Mouse (Mus musculus) liver, embryonic 14.5 days (tissue): ENCODE data around the gene Lhfpl3. TPM values are rescaled to one million over a fixed set of nuclear protein-coding genes. Genes with fewer than 3 reads are reported as not detected.
A peak's percentile ranks its signal among the peaks of the same experiment; 100 is the strongest.
"Not testable (repeated sequence)": the region's sequence is repeated elsewhere in the genome, so short reads cannot be mapped to it uniquely, and the experiment has no call there.

Experiments used
- ATAC-seq: fragments of 200-750 bp; cut with Nextera tagmentation; 2 replicates; pipeline ENCODE4 v1.8.0; 2017; ENCODE audit warnings: moderate number of reproducible peaks, mild to moderate bottlenecking, moderate library complexity; ENCODE audit not compliant: insufficient read depth
- DNase-seq, 3 experiments: peaks; one replicate each; pipeline ENCODE4 v3.0.0-alpha.2; 2012 to 2013; ENCODE audit warnings: low read depth in 3 of 3, low spot score in 3 of 3
- H3K27ac ChIP-seq: fragments of 300-500 bp; sonication (generic); 2 replicates; pipeline ENCODE4 v1.5.1; 2014; ENCODE audit warnings: moderate library complexity, mild to moderate bottlenecking, control low read depth, inconsistent platforms
- H3K27me3 ChIP-seq: fragments of 300-500 bp; sonication (generic); 2 replicates; pipeline ENCODE4 v1.6.1; 2014; ENCODE audit warnings: mild to moderate bottlenecking, low read length, moderate library complexity; ENCODE audit not compliant: control insufficient read depth, insufficient read depth
- H3K36me3 ChIP-seq: fragments of 300-500 bp; sonication (generic); replicated peaks from 2 replicates; pipeline ENCODE4 v1.6.1; 2014; ENCODE audit warnings: low read depth; ENCODE audit not compliant: control insufficient read depth, insufficient read depth
- H3K4me1 ChIP-seq, 2 experiments: fragments of 200-500 bp in 1 of 2; fragments of 300-500 bp in 1 of 2; sonication (generic) in 1 of 2; replicated peaks; 2 replicates each; pipeline ENCODE4 v1.6.1; 2012 to 2014; ENCODE audit warnings: antibody characterized with exemption in 1 of 2, inconsistent platforms in 1 of 2, low read length in 1 of 2; ENCODE audit not compliant: control insufficient read depth in 2 of 2, insufficient read depth in 2 of 2
- H3K4me2 ChIP-seq: fragments of 300-500 bp; sonication (generic); 2 replicates; pipeline ENCODE4 v1.6.1; 2014; ENCODE audit warnings: low read depth, mild to moderate bottlenecking, control low read depth, moderate library complexity
- H3K4me3 ChIP-seq, 2 experiments: fragments of 200-500 bp in 1 of 2; fragments of 300-500 bp in 1 of 2; sonication (generic) in 1 of 2; 2 replicates each; pipeline ENCODE4 v1.5.1; 2012 to 2014; ENCODE audit warnings: low read depth in 2 of 2, low read length in 2 of 2, mild to moderate bottlenecking in 2 of 2, control low read depth in 1 of 2, inconsistent platforms in 1 of 2, moderate library complexity in 1 of 2; ENCODE audit not compliant: insufficient read depth in 1 of 2
- H3K9ac ChIP-seq: fragments of 300-500 bp; sonication (generic); replicated peaks from 2 replicates; pipeline ENCODE4 v1.6.1; 2014; ENCODE audit warnings: mild to moderate bottlenecking, control low read depth, moderate library complexity
- H3K9me3 ChIP-seq: fragments of 300-500 bp; sonication (generic); 2 replicates; pipeline ENCODE4 v1.6.1; 2016; ENCODE audit warnings: low read length, mixed read lengths; ENCODE audit not compliant: control insufficient read depth
- CTCF ChIP-seq: IDR thresholded peaks from 2 replicates; pipeline ENCODE4 v1.5.1; 2016; ENCODE audit warnings: antibody characterized with exemption, low read depth, control low read depth
- EP300 ChIP-seq: IDR thresholded peaks from 2 replicates; pipeline ENCODE4 v1.6.1; 2016; ENCODE audit warnings: antibody characterized with exemption, low read depth
- WGBS: fragments of 180-500 bp; shearing (Covaris S2); extraction: QIAGEN DNeasy Blood & Tissue Kit; methylation state at CpG from one replicate; pipeline ENCODE4 v1.1.7; 2014; ENCODE audit not compliant: insufficient replicate concordance; 5-methylcytosine and 5-hydroxymethylcytosine counted together
- polyA plus RNA-seq, 2 experiments: library from polyadenylated mRNA; depleted of rRNA in 1 of 2; stranded (reverse) in 1 of 2; unstranded in 1 of 2; fragments of >200 nt; fragmentation: Nextera tagmentation in 1 of 2; extraction: Ambion mirVana in 1 of 2; gene quantifications; 2 replicates each; pipeline versions ENCODE4 v1.2.1 to v1.2.3; 2012 to 2014

Lhfpl3 gene
- 0.01 and 0.04 TPM in 2 replicates for polyA plus RNA-seq (2012; rRNA removed)
- not detected in 2 replicates for polyA plus RNA-seq (2014; fragmentation: Nextera tagmentation; extraction: Ambion mirVana)

DNA sequence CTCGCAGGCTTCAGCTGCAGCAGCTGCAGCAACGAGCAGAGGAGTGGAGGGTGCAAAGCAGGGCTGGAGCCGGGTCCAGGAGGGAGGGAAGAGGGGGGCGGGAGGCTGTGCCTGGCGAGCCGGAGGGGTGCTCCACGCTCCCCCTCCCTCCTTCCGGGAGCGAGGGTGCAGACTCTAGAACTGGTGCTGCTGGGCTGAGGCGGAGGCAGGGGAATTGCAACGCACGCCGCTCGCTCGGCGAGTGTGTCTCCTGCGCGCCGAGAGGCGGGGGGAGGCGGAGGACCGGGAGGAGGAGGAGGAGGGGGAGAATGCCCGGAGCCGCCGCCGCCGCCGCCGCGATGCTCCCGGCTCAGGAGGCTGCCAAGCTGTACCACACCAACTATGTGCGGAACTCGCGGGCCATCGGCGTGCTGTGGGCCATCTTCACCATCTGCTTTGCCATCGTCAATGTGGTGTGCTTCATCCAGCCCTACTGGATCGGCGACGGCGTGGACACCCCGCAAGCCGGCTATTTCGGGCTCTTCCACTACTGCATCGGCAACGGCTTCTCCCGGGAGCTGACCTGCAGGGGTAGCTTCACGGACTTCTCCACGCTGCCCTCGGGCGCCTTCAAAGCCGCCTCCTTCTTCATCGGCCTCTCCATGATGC lies at the start of gene Lhfpl3:
Gene Lhfpl3, plus strand, starts transcription at position 175 of the 648 bp plus-strand sequence.
- TF ChIP-seq CTCF, result no peak
- no peak for TF ChIP-seq EP300
- DNase-seq (no peak), ATAC-seq (no peak)
- Histone ChIP-seq H3K4me3 (peak within 1 kb of the TSS in 1 of 2 experiments; percentile 1; a peak in 2 of 4 replicates), H3K36me3 (no peaks in the 10 kb centered on the region), H3K4me2 (peak within 1 kb of the TSS; percentile 47), H3K27ac (no peak within 1 kb of the TSS), H3K9ac (no peak within 1 kb of the TSS), H3K9me3 (no peaks in the 10 kb centered on the region), H3K4me1 (no peaks in the 10 kb centered on the region), H3K27me3 (peaks cover 24% of the 10 kb centered on the region)
- WGBS, result under 1% methylated on average over 52 of the region's 53 CpGs

DNA sequence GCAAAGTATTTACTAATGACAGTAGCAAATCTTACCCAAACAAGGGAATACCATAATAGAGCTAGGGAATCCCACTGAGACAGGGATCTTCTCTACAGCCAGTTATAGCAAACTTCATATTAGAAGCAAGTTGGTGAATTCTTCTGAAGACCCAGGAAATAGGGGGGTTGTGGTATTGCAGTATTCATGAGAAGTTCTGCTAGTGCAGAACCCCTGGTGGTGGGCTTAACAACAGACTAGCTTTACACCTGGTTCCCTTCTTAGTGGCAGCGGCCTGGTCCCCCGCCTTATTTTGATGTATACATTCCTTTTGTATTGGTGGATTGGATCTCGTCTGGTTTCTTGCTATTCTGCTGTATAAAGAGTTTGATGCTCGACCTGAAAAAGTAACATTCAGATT lies 39.6 kb upstream of the Lhfpl3 start:
- H3K4me3 ChIP-seq, H3K27me3 ChIP-seq, H3K9me3 ChIP-seq, H3K36me3 ChIP-seq, H3K27ac ChIP-seq, DNase-seq, ATAC-seq, H3K9ac ChIP-seq, H3K4me2 ChIP-seq, H3K4me1 ChIP-seq: not testable (repeated sequence)
- WGBS, result 60% methylated on average over 4 of the region's 4 CpGs

DNA sequence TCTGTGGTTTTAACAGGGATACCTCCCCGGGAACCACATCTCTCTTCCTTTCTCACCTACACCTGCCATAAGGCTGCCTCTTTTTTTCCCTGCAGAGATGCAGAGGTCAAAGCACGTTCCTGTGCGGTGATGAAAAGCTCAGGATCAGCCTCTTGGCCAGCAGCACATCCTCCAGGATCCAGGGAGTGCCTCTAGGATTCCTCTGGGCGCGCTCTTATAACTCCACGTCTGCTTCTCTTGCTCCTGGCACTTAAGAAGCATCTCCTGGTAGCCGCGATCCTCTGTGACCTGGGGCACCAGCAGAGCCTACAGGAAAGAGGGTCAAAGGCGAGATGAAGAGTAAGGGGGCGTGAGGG lies 352 bp upstream of the Lhfpl3 start:
- Histone ChIP-seq H3K4me1 (no peaks in the 10 kb centered on the region), H3K4me2 (peak overlapping the region; percentile 47), H3K27me3 (peaks cover 24% of the 10 kb centered on the region), H3K9me3 (no peaks in the 10 kb centered on the region), H3K9ac (no peak overlapping the region), H3K27ac (no peak overlapping the region), H3K36me3 (no peaks in the 10 kb centered on the region), H3K4me3 (peak overlapping the region in 1 of 2 experiments; percentile 1; a peak in 2 of 4 replicates)
- WGBS, result 3% methylated on average over 10 of the region's 10 CpGs
- no peak for TF ChIP-seq EP300
- DNase-seq (no peak), ATAC-seq (no peak)

DNA sequence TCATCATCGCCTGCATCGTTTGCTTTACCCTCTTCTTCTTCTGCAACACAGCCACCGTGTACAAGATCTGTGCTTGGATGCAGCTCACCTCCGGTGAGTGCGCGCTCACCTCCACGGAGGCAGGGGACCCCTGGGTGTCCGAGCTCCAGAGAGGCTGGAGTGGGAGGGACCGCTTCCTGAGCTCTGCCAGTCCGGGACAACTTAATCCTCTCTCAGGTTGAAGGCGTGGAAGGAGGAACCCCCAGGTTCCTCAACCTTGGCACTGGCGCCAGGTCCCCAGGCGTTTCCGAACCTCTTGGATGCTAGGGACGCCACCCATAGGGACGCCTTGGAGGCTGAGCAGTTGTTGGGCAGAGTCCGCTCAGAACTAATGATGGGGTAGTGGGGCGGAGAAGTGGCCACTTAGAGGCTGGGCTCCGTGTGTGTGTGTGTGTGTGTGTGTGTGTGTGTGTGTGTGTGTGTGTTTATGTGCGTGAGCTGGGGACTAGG lies 718 bp downstream of the Lhfpl3 start:
- H3K27ac ChIP-seq, result no peak overlapping the region
- no peaks in the 10 kb centered on the region for H3K4me1 ChIP-seq
- no peaks in the 10 kb centered on the region for H3K36me3 ChIP-seq
- H3K4me2 ChIP-seq, result peak overlapping the region; percentile 47
- 3% methylated on average over 20 of the region's 20 CpGs for WGBS
- ATAC-seq (no peak), DNase-seq (no peak)
- no peak overlapping the region for H3K4me3 ChIP-seq
- H3K9me3 ChIP-seq, result no peaks in the 10 kb centered on the region
- no peak overlapping the region for H3K9ac ChIP-seq
- TF ChIP-seq EP300, result no peak
- TF ChIP-seq CTCF, result no peak
- H3K27me3 ChIP-seq, result peaks cover 24% of the 10 kb centered on the region

DNA sequence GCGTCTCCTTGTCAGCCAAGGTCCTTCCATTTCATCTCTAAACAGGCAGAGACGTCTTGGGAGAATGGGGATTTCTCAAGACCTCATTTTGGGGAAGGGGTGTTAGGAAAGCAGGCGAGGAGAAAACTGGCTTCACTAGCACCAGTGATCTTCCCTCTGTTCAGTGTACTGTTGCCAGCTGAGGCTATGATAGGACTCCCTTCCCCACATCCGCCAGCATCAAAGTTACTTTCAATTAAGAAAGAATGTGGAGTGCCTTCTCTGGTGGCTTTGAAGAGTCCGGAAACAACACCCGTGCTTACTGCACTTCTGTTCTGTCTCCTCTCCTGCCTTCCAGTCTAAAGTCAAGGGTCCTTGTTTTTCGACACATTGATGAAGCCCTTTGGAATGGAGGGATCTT lies 1.4 kb downstream of the Lhfpl3 start:
- no peak overlapping the region for H3K9ac ChIP-seq
- TF ChIP-seq CTCF (no peak), EP300 (no peak)
- ATAC-seq (no peak), DNase-seq (no peak)
- H3K27ac ChIP-seq, result no peak overlapping the region
- peaks cover 24% of the 10 kb centered on the region for H3K27me3 ChIP-seq
- no peak overlapping the region for H3K4me2 ChIP-seq
- no peak overlapping the region for H3K4me3 ChIP-seq
- no peaks in the 10 kb centered on the region for H3K4me1 ChIP-seq
- no peaks in the 10 kb centered on the region for H3K36me3 ChIP-seq
- WGBS, result 2% methylated on average over 7 of the region's 7 CpGs
- no peaks in the 10 kb centered on the region for H3K9me3 ChIP-seq
